Mouse (Mus musculus) yolk sac, embryonic 10.5 days (tissue): Measurements from ENCODE around the gene Emp3.
"Not testable (repeated sequence)": the region's sequence is repeated elsewhere in the genome, so short reads cannot be mapped to it uniquely, and the experiment has no call there.

Experiments
- DNase-seq: peaks from one replicate; pipeline ENCODE4 v3.0.0-alpha.2; 2017; ENCODE audit warnings: low spot score

The Emp3 gene

DNA sequence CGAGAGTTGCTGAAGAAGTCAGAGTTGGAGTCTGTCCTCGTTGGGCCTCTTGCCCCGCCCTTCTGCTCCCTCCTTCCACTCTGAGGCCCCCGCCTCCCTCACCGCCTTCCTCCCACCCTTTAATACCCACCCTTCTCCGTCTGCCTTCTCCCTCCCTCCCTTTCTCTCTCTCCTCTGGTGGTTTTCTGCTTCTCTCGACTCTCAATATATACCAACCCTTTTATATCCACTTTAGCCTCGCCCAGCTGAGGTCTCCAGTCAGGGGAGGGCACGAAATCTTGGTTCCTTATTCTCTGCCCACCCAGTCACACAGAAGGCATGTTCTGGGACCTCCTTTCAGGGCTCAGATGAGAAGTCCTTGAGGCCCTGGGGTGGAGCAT, at the start of gene Emp3:
Gene Emp3, minus strand, starts transcription at position 163 of the 380 bp plus-strand sequence.
- DNase-seq = no peak

DNA sequence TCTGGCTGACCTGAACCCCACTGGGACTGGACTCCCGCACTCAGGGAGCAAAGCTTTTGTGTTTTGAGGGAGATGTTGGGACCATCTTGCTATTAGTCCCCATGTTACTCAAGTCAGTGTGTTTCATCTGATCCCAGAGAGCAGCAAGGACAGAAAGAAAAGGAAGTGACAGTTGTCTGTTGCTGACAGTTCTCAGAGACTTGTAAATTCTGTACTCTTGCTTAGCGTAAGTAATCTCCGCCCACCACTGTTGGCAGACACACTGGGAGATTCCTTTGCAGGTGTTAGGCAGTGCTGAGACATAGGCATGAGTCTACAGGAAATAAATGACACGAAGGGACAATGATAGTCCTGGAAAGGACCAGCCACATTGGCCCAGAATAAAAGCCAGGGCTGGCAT, 35.4 kb upstream of the Emp3 start:
- no peak for DNase-seq

DNA sequence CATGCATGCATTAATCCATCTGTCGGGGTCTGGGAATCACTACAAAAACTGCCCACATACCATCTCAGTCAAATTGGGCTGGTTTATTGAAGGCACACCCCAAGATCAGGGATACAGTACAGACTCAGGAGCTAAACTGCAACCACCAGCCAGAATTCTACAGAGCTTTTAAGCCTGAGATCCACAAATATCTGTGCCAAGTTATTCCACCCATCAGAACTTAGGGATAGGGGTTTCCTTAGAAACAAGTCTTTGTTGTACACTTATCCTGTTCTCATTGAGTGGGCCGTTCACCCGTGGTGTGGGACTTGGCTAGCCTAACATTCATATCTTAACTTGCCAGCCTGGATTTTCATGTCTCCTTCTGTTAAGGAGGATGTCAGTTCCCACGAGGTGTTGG, 27.9 kb upstream of the Emp3 start:
- DNase-seq = no peak

DNA sequence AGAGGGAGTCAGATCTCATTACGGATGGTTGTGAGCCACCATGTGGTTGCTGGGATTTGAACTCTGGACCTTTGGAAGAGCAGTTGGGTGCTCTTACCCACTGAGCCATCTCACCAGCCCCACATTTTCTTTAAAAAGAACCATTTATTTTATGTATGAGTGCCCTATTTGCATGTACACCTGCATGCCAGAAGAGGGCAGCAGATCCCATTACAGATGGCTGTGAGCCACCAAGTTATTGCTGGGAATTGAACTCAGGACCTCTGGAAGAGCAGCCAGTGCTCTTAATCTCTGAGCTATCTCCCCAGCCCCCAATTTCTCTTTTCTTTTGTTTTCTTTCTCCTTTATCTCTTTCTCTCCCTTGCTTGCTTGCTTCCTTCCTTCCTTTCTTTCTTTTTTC, 22.1 kb upstream of the Emp3 start:
- DNase-seq = not testable (repeated sequence)

DNA sequence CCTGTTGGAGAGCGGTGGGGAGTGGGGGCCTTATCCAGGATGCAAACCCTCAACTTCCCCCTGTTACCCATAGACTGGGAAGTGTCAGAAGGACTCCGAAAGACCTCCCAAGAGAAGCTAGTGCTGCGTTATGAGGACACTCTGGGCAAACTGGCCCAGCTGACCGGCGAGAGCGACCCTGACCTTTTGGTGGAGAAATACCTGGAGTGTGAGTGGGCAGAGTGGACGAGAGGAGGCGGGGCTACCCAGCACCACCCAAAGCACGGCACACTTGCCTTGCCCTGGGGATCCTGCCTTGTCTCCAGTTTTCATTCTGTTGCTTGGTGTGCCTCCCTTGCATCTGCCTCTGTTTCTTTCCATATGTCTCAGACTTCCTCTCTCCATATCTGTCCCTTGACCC, 20.8 kb upstream of the Emp3 start:
- DNase-seq = no peak

DNA sequence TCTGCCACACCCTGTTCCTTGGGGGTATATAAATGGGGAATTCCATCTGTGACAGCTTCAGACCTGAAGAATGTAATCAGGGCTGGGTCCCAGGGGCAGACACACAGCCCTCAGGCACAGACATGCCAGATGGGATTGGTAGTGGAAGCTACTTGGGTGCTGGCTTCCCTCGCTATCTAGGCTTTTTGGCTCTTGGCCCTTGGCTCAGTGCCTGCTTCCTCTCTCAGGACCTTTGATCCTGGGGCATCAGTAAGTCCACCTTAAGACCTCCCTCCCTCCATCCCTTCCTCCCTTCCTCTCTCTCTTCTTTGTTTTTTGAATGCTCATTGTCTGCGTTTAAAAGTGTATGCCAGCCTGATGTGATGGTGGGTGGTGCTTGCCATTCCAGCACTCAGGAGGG, 18.6 kb upstream of the Emp3 start:
- no peak for DNase-seq

DNA sequence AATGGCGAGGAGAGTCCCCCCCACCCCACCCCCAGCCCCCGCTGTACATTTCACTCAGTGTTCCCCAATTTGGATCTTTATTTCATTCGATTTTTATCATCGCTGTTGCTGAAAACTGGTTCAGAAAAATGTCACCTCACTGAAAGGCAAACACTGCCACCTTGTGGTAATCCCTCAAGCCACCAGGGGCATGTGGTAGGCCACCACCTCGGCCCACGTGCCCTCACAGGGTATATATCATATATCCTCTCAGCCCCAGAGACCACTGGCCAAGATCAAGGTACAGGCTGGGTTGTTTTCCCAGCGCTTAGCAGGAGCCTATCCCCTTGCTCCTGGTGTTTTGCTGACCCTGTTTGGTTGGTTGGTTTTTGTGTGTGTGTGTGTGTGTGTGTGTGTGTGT, 13.9 kb upstream of the Emp3 start:
- DNase-seq = no peak

DNA sequence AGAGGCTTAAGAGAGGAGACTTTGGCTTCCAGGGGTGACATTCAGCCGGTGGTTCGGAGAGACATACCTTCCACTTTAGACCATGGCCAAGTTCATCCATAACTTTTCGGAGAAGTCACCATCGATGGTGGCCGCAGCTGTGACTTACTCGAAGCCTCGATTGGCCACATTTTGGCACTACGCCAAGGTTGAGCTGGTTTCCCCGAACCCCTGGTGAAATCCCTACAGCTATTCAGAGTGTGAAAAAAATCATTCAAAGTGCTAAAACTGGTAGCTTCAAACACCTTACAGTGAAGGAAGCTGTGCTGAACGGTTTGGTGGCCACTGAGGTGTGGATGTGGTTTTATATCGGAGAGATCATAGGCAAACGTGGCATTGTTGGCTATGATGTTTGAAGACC, 12.6 kb upstream of the Emp3 start:
- not testable (repeated sequence) for DNase-seq

DNA sequence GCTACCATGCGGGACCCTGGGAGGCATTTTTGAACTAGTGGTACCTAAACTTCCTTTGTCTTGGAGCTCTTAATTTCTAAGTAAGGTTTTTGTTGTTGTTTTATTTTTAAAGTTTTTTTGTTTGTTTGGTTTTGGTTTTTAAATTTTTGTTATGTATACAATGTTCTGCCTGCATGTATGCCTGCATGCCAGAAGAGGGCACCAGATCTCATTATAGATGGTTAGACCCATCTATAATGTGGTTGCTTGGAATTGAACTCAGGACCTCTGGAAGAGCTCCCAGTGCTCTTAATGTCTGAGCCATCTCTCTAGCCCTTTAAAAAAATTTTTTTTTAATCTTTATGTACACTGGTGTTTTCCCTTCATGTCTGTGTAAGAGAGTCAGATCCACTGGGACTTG, 8.5 kb upstream of the Emp3 start:
- no peak for DNase-seq

DNA sequence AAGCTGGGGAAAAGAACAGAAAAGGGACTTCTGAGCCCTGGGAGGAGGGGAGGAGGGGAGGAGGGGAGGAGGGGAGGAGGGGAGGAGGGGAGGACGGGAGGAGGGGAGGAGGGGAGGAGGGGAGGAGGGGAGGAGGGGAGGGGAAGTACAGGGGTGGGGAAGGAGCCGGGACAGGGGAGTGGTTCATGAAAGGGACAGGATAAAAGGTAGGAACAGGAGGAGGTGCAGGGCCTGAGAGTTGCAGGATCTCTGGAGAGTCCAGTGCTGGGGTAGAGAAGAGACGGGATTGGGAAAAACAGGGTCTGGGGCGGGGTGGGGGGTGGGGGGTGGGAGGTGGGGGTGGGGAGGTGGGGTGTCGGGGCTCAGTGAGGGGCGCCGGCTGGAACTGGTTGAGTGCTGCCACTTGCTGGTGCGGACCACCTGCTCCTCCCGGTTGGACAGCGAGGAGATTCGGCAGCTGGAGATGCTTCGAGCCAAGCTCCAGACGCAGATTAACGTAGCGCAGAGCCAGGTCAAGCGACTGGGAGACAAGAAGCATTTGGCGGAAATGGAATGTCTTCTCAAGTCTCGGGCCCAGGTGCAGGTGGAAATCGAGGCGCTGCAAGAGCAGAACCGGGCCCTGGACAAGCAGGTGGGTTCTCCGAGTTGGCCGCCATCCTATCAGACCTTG, 7.6 kb upstream of the Emp3 start:
- DNase-seq = no peak

DNA sequence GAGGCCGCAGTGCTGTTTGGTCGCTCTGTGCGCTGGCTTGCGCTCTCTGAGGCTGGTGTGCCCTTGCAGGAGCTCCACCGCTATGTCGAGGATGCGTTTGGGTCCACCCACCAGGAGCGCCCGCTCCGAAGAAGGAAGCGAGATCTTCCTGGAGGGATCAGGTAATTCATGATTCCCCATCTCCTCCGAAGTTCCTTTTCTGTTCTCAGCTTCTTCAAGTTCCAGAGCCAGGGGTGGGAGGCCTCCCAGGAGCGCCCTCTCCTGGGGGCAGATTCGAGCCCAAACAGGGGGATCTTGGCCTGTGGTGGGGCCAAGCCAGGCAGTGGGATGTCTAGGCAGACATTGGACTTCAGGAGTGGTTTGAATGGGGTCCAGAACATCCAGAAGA, 3.2 kb upstream of the Emp3 start:
- DNase-seq = no peak

DNA sequence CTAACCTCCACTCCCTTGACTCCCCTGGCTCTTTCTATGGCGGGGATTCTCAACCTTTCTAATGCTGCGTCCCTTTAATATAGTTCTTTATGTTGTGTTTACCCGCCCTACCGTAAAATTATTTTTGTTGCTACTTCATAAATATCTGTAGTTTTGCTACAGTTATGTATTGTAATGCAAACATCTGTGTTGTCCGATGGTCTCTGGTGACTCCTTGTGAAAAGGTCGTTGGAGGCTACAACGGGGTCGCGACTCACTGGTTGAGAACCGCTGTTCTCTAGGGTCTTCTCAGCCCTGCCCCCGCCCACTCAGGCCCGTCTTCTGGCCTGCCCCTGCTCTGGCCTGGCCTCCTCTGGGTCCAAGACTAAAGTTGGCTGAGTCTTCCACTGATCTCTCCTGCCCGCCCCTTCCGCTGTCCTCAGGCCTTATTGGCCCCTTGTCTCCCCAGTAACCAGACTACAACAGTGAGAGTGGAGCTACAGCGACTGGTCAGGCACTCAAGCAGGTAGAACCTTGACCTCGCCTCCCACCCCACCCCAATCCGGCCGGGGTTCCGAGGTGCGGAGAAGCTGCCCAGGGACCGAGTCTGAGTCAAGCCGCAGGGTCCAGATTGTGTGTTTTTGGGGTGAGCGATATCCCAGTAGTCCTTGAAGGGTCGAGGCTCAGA, 2.7 kb upstream of the Emp3 start, which contains the start of gene Ccdc114:
Gene Ccdc114, plus strand, starts transcription at position 311 of the 667 bp plus-strand sequence.
- peak; percentile 85 for DNase-seq

DNA sequence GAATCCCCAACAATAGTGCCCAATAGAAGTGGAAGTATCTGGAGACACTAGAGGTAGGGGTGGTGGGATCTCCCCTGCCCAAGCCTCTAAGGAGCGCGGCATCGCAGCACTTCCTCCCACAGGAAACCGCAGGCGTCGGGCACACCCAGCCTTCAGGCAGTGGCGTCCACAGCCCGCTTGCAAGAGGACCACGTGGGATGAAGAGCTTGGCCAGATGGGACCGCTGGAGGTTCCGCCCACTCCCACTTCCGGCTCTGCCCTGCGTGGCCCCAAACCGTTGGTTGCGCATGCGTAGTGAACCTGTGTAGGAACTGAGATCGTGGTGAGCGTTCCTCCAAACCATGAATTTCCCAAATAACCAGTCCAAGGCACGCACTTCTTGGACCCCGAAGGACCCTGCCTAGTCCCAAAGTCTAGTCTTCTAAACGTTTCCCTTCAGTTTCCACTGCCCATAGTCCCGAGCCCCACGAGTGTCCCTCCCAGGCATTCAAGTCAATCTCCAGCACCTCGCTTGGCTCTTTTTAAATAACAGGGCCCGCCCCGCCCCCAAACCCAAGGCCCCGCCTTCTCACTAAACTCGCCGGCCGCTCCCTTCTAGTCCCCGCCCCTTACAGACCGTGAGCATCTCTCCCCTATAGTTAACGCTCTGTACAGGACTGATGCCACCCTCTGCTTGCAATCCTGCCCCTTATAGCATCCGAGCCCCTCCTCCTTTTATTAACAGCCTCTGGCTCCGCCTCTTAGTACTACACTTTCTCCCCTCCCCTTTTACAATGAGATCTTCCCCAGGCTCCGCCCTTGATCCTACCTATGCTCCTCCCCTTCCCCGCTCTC, 1.9 kb upstream of the Emp3 start:
- peak; percentile 91 for DNase-seq

DNA sequence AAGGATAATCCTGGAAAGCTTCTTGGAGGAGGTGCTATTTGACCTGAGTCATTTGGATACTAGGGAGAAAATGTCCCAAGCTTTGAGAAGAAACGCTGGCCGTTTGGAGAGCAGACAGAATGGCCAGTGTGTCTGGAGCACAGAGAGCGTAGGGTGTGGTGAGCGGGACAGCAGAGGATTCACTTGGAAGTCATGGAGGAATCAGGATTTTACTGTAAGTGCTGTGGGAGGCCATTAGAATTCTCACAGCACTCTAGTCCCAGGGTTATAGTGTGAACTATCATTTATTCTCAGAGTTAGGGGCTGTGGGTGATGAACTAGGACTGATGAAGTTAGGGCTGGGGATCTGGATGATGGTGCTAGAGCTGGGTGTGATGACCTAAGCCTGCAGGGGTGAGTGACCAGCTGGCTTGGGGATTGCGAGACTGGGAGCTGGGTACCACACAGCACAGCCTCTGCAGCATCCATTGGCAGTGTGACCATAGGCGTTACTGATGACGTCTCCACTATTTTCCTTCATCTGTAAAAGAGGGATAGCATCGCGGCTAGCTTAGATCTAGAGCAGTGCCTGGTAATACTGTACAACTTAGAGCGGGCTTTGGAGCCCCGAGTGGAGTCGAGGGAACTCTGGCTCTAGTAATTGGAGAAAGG, 871 bp upstream of the Emp3 start:
- DNase-seq = no peak

DNA sequence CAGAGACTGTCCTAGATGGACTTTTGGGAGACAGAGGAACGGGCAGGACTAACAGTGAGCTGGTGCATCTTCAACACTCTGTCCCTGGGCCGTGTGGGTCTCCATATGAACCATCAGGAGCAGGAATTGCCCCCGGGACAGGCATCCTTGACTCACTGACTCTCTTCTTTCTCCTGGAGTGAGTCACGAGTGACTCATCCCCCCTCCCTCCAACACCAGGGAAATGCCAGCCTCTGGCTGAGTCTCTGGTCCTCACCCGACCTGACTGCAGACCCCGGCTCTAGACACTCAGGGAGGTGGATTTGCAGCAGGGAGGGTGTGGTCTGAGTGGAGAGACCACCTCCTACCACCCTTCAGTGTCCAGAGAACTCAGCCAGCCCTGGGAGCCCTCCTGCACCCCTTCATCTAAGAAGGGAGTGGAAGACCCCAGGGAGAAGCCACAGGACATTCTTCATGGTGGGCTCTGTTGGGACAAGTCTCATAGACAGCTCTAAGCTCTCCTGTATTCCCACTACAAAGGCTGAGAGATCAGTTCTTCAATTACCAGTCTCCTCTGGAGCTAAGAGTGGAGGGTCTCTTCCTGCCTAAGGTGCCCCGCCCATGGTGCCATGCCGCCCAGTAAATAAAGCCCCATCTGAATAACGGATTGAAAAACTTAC, 492 bp downstream of the Emp3 start:
- DNase-seq = no peak

DNA sequence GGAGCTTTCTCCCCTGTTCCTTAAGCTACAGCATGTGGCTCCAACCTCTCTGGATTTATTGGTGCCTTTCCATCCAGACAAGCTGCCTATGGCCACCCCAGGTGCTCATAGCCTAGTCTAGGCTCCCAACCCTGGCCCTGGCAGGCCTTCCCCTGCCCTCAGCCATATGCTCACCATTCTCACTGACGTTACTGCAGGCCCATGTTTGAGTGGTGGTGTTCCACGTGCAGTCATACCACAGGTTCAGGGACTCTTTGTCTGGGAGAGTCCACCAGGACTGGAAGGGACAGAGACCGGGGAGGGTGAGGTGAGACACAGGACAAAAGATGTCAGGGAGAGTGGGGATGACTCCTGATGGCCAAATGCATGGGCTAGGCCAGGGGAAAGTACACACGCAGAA, 1.4 kb downstream of the Emp3 start:
- no peak for DNase-seq

DNA sequence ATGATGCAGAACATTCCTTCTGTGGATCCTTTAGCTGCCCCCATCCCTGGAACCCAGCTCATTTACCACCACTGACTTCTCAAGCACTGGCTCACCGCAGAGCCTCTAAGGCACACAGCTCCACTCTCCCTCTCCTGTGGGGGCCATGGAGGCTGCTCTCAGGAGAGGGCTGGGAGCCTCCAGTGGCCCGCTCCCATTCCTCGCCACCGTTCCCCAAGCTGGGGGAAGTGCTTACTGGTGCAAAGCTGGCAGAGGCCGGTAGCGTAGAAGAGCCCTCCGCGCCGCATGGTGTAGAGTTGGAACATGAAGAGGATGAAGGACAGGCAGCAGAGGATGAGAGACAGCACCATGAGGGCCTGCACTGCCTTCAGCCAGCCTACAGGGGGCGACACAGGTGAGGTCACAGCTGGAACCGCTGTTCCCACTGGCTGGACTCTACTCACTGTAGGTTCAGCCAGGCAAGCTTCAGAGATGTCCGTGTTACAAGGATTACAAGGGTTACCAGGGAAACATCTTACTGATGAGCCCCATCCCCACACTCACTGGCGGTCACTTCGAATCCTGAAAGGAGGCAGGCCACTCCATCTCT, 2.0 kb downstream of the Emp3 start:
- DNase-seq = no peak

DNA sequence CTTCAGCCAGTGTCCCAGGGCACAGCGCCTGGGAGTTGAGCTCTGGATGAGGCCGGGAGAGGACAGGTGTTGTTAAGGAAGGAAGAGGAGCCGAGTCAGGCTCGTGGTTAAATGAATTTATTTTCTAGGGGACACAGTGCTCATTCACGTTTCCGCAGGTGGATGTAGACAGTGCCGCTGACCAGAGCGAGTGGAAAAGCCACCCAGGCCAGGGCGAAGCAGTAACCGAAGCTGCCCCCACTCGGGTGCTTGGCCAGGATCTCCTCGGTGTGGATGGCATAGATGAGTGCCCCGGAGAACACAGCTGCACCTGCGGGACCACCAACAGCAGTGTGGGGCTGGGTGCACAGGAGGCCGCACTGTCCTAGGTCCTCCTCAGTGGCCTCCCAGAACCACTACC, 3.3 kb downstream of the Emp3 start:
- DNase-seq = no peak

DNA sequence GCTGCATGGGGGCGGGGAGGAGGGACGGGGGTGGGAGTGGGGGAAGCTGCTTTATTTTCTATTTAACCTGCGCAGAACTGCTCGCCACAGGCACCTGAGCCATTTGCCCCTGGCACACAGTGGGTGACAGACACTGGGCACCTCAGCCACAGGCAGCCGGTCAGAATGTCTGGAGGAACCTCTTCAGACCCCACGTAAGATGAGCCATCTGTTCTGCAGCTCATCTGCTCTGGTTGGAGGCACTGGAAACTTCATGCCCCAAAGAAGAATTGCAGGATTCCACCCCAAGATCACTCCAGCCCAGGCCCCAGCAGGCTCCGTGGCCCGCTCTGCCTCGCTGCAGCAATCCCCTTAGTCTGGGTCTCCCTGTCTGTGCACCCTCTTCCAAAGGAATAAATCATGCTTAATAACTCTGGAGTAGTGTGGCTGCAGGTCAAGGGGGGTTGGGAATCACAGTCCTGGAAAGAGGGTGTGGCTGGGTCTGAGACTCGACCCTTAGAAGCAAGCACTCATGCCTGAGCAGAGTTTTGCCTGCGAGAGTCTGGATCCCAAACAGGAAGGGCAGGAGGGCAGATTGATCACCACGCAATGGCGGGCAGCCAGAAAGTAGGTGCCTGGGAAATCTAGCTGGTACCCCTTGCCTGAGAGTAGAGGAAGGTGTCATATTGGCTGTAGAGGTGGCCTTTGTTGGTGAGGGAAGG, 4.0 kb downstream of the Emp3 start:
- DNase-seq = no peak

DNA sequence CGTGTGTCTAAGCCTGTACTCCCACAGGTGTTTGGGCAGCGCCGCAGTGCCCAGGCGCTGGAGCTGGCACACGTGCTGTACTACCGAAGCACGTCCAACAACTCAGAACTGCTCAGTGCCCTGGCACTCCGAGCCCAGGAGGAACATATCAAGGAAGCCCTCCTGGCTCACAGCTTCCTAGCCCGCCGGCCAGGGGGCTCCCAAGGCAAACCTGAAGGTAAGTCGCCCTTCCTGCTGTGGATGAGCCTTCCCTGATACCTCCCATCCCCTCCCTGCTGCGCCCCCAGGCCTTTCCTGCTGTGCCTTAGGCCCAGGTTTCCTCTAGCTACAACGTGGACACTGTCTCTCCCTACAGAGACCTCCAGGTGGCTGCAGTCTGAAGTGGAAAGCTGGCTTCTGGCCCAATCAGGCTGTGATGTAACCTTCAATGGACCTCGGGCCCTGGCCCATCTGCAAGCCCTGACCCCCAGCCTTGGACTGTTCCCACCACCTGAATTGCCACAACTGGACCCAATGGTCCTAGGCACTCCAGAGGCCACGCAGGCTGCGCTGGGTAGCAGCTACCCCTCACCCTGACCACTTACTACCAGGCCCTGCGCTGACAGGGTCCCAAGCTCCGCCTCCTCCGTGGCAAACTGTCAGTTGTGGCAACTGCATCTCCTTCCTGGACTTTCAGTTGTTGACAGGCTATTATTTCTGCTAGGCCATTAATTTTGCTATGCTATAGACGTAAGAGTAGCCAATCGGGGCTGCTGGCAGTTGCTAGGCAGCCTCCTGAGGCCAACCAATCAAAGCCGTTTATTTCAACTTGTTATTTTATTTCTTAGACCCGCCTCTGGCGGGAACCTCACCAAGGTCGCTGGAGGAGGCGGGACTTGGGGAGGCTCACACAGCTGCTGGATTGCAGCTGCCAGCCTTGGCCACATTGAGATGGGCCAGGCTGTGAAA, 4.9 kb downstream of the Emp3 start:
- peak; percentile 40 for DNase-seq
